Mouse (Mus musculus) MEL (cell line): ENCODE results near the gene Pax9. TPM values are rescaled to one million over a fixed set of nuclear protein-coding genes. Genes with fewer than 3 reads are reported as not detected.

Experiments
- DNase-seq: peaks from one replicate; pipeline ENCODE4 v3.0.0; 2011; ENCODE audit warnings: low read depth, low spot score
- H3K27ac ChIP-seq: 2 replicates; pipeline ENCODE4 v1.5.1; 2012; ENCODE audit warnings: low read depth, mild to moderate bottlenecking, control low read depth, low read length, moderate library complexity; ENCODE audit not compliant: control insufficient read depth
- H3K27me3 ChIP-seq, 2 experiments: fragments of 150-350 bp in 1 of 2; sonication (generic) in 1 of 2; 2 replicates each; pipeline ENCODE4 v1.6.1; 2012; ENCODE audit warnings: low read length in 2 of 2, mild to moderate bottlenecking in 2 of 2, improper control_type of control experiment in 1 of 2, moderate library complexity in 1 of 2; ENCODE audit not compliant: insufficient read depth in 2 of 2, control insufficient read depth in 1 of 2
- H3K36me3 ChIP-seq, 2 experiments: 2 replicates each; pipeline ENCODE4 v1.6.1; 2012 to 2014; ENCODE audit warnings: low read length in 2 of 2, improper control_type of control experiment in 1 of 2, inconsistent platforms in 1 of 2, mild to moderate bottlenecking in 1 of 2; ENCODE audit not compliant: insufficient read depth in 2 of 2, control insufficient read depth in 1 of 2
- H3K4me1 ChIP-seq, 2 experiments: fragments of 150-350 bp in 1 of 2; sonication (generic) in 1 of 2; 2 replicates each; pipeline ENCODE4 v1.6.1; 2012; ENCODE audit warnings: low read length in 2 of 2, improper control_type of control experiment in 1 of 2, mild to moderate bottlenecking in 1 of 2; ENCODE audit not compliant: insufficient read depth in 2 of 2, control insufficient read depth in 1 of 2
- H3K4me3 ChIP-seq, 2 experiments: fragments of 150-350 bp in 1 of 2; sonication (generic) in 1 of 2; 2 replicates each; pipeline ENCODE4 v1.5.1; 2012; ENCODE audit warnings: low read depth in 2 of 2, low read length in 2 of 2, mild to moderate bottlenecking in 2 of 2, moderate library complexity in 2 of 2, control low read depth in 1 of 2, improper control_type of control experiment in 1 of 2; ENCODE audit not compliant: control insufficient read depth in 1 of 2, insufficient read depth in 1 of 2
- H3K79me2 ChIP-seq: 2 replicates; pipeline ENCODE4 v1.6.1; 2012; ENCODE audit warnings: mild to moderate bottlenecking, low read length, moderate library complexity; ENCODE audit not compliant: control insufficient read depth, poor library complexity, insufficient read depth
- H3K9ac ChIP-seq: 2 replicates; pipeline ENCODE4 v1.6.1; 2012; ENCODE audit warnings: low read depth, mild to moderate bottlenecking, control low read depth, low read length, moderate library complexity; ENCODE audit not compliant: control insufficient read depth, poor library complexity, severe bottlenecking
- H3K9me3 ChIP-seq: fragments of 150-350 bp; sonication (generic); replicated peaks from 2 replicates; pipeline ENCODE4 v1.6.1; 2012; ENCODE audit warnings: mild to moderate bottlenecking, low read length, improper control_type of control experiment, moderate library complexity; ENCODE audit not compliant: insufficient read depth
- BHLHE40 ChIP-seq: IDR thresholded peaks from 2 replicates; pipeline ENCODE4 v1.6.1; 2012; ENCODE audit warnings: low read depth, mild to moderate bottlenecking, inconsistent platforms, low read length, improper control_type of control experiment, borderline replicate concordance
- CHD2 ChIP-seq: IDR thresholded peaks from 2 replicates; pipeline ENCODE4 v1.6.1; 2011; ENCODE audit warnings: low read length, improper control_type of control experiment
- EP300 ChIP-seq, 2 experiments: IDR thresholded peaks; 2 replicates each; pipeline ENCODE4 v1.6.1; 2011; ENCODE audit warnings: improper control_type of control experiment in 2 of 2, low read length in 2 of 2, low read depth in 1 of 2, mild to moderate bottlenecking in 1 of 2
- HCFC1 ChIP-seq: IDR thresholded peaks from 2 replicates; pipeline ENCODE4 v1.6.1; 2012; ENCODE audit warnings: low read depth, mild to moderate bottlenecking, inconsistent platforms, low read length, improper control_type of control experiment, moderate library complexity
- JUND ChIP-seq: IDR thresholded peaks from 2 replicates; pipeline ENCODE4 v1.6.1; 2011; ENCODE audit warnings: low read depth, mild to moderate bottlenecking, improper control_type of control experiment, low read length
- MAFK ChIP-seq: IDR thresholded peaks from 2 replicates; pipeline ENCODE4 v1.6.1; 2011; ENCODE audit warnings: low read depth, mild to moderate bottlenecking, low read length, improper control_type of control experiment, borderline replicate concordance
- MEF2A ChIP-seq: IDR thresholded peaks from 2 replicates; pipeline ENCODE4 v1.6.1; 2014; ENCODE audit warnings: low read depth, mild to moderate bottlenecking, inconsistent platforms, low read length, improper control_type of control experiment; ENCODE audit not compliant: poor library complexity, insufficient replicate concordance, severe bottlenecking; ENCODE audit errors: extremely low read depth
- MXI1 ChIP-seq: IDR thresholded peaks from 2 replicates; pipeline ENCODE4 v1.6.1; 2011; ENCODE audit warnings: mild to moderate bottlenecking, low read depth, low read length, improper control_type of control experiment
- NELFE ChIP-seq: IDR thresholded peaks from 2 replicates; pipeline ENCODE4 v1.6.1; 2011; ENCODE audit warnings: low read depth, low read length, improper control_type of control experiment
- NRF1 ChIP-seq: IDR thresholded peaks from 2 replicates; pipeline ENCODE4 v1.6.1; 2014; ENCODE audit warnings: low read depth, mild to moderate bottlenecking, inconsistent platforms, low read length, improper control_type of control experiment, moderate library complexity; ENCODE audit not compliant: poor library complexity, insufficient read depth, severe bottlenecking
- POLR2AphosphoS5 ChIP-seq: IDR thresholded peaks from 2 replicates; pipeline ENCODE4 v1.6.1; 2012; ENCODE audit warnings: low read depth, borderline replicate concordance, mild to moderate bottlenecking, inconsistent platforms, low read length, moderate library complexity, mixed read lengths
- RAD21 ChIP-seq: IDR thresholded peaks from 2 replicates; pipeline ENCODE4 v1.6.1; 2011; ENCODE audit warnings: mild to moderate bottlenecking, low read depth, low read length, improper control_type of control experiment
- RCOR1 ChIP-seq: IDR thresholded peaks from 2 replicates; pipeline ENCODE4 v1.6.1; 2012; ENCODE audit warnings: low read depth, mild to moderate bottlenecking, inconsistent platforms, low read length, improper control_type of control experiment
- TAL1 ChIP-seq: IDR thresholded peaks from 2 replicates; pipeline ENCODE4 v1.6.1; 2012; ENCODE audit warnings: mild to moderate bottlenecking, inconsistent platforms, low read length, moderate library complexity, mixed read lengths
- TCF12 ChIP-seq: IDR thresholded peaks from 2 replicates; pipeline ENCODE4 v1.6.1; 2014; ENCODE audit warnings: low read depth, mild to moderate bottlenecking, inconsistent platforms, low read length, improper control_type of control experiment, moderate library complexity
- USF2 ChIP-seq, 2 experiments: IDR thresholded peaks; 2 replicates each; pipeline ENCODE4 v1.6.1; 2011 to 2012; ENCODE audit warnings: improper control_type of control experiment in 2 of 2, low read length in 2 of 2, borderline replicate concordance in 1 of 2, inconsistent platforms in 1 of 2, low read depth in 1 of 2, mild to moderate bottlenecking in 1 of 2; ENCODE audit not compliant: insufficient read depth in 1 of 2
- ZC3H11A ChIP-seq: IDR thresholded peaks from 2 replicates; pipeline ENCODE4 v1.6.1; 2012; ENCODE audit warnings: low read depth, mild to moderate bottlenecking, inconsistent platforms, low read length, improper control_type of control experiment
- ZMIZ1 ChIP-seq: IDR thresholded peaks from 2 replicates; pipeline ENCODE4 v1.6.1; 2012; ENCODE audit warnings: low read depth, mild to moderate bottlenecking, inconsistent platforms, low read length, improper control_type of control experiment, moderate library complexity
- polyA plus RNA-seq, 2 experiments: library from polyadenylated mRNA; stranded (reverse) in 1 of 2; unstranded in 1 of 2; fragments of >175 nt in 1 of 2; fragments of >200 nt in 1 of 2; gene quantifications; 2 replicates each; pipeline versions ENCODE4 v1.2.1 to v1.2.4; 2012; ENCODE audit warnings: low replicate concordance in 2 of 2, low read depth in 1 of 2; ENCODE audit not compliant: insufficient read length in 2 of 2, insufficient read depth in 1 of 2, missing spikeins in 1 of 2
- total RNA-seq: library from RNA; depleted of rRNA; stranded (reverse); fragments of 300-350 nt; gene quantifications from 2 replicates; pipeline ENCODE4 v1.2.3, GENCODE M21; 2012; rRNA removed

The Pax9 gene
- 1.7 and 2.5 TPM in 2 replicates for total RNA-seq
- polyA plus RNA-seq = 1 to 10 TPM in 1 of 2 experiments, not detected in 1; 4.5 TPM

GRCm38 (mm10) chr12:56691427-56692079, at the start of gene Pax9:
Pax9 (plus strand) TSS chr12:56691767.
- Histone ChIP-seq H3K27ac (no peak within 1 kb of the TSS), H3K79me2 (no peaks in the 10 kb centered on the region), H3K4me1 (peaks cover 0 to 7% of the 10 kb centered on the region in 2 experiments; a peak in 2 of 4 replicates), H3K9me3 (no peaks in the 10 kb centered on the region), H3K27me3 (peaks cover 1 to 2% of the 10 kb centered on the region in 2 experiments; a peak in 2 of 4 replicates), H3K9ac (no peak within 1 kb of the TSS), H3K4me3 (no peak within 1 kb of the TSS), H3K36me3 (no peaks in the 10 kb centered on the region)
- DNase-seq = no peak
- TF ChIP-seq NRF1 = no peak
- TF ChIP-seq HCFC1 = no peak
- no peak for TF ChIP-seq MAFK
- TF ChIP-seq ZMIZ1 = no peak
- TF ChIP-seq CHD2 = no peak
- TF ChIP-seq POLR2AphosphoS5 = no peak
- TF ChIP-seq TAL1 = no peak
- TF ChIP-seq TCF12 = no peak
- TF ChIP-seq BHLHE40 = no peak
- no peak for TF ChIP-seq MXI1
- TF ChIP-seq NELFE = no peak
- TF ChIP-seq RAD21 = no peak
- no peak for TF ChIP-seq ZC3H11A
- no peak for TF ChIP-seq USF2 (IDR thresholded peaks at IDR 0.05; ENCODE audit: borderline replicate concordance in 1 of 2, insufficient read depth in 1 of 2, low read depth in 1 of 2, low read length in 2 of 2)
- TF ChIP-seq MEF2A = no peak

- H3K9ac ChIP-seq = no peak overlapping the region
- DNase-seq = no peak
- H3K27ac ChIP-seq = no peak overlapping the region
- TF ChIP-seq JUND = no peak
- TF ChIP-seq RCOR1 = no peak
- no peak for TF ChIP-seq EP300 (IDR thresholded peaks at IDR 0.05; ENCODE audit: low read depth in 1 of 2, low read length in 2 of 2)
- TF ChIP-seq TAL1 = no peak
- H3K79me2 ChIP-seq = no peaks in the 10 kb centered on the region
- H3K4me1 ChIP-seq = peaks cover 3 to 6% of the 10 kb centered on the region in 2 experiments; a peak in 2 of 4 replicates
- peaks cover 0 to 5% of the 10 kb centered on the region in 2 experiments; a peak in 2 of 4 replicates for H3K36me3 ChIP-seq
- no peaks in the 10 kb centered on the region; a peak in 2 of 4 replicates for H3K27me3 ChIP-seq
- no peaks in the 10 kb centered on the region for H3K9me3 ChIP-seq
- no peak overlapping the region for H3K4me3 ChIP-seq
Measured at GRCm38 (mm10) chr12:56669451-56670122, 22.0 kb upstream of the Pax9 start.
